Mouse (Mus musculus) E14TG2a.4 (cell line): ENCODE measurements at regions not wholly inside any gene's neighbourhood (a gene's known extent, or its start where the extent isn't known, plus 50 kb on each side); places are given as distances from the start of the nearest gene placed in this dataset.

ENCODE experiments used
- H3K27me3 ChIP-seq: 2 replicates; pipeline ENCODE4 v1.6.1; 2014; ENCODE audit warnings: low read length, control low read depth; ENCODE audit not compliant: insufficient read depth
- H3K36me3 ChIP-seq: 2 replicates; pipeline ENCODE4 v1.6.1; 2014; ENCODE audit warnings: low read length, control low read depth; ENCODE audit not compliant: insufficient read depth
- H3K4me1 ChIP-seq: replicated peaks from 2 replicates; pipeline ENCODE4 v1.6.1; 2014; ENCODE audit warnings: low read depth, low read length, control low read depth
- H3K4me3 ChIP-seq: replicated peaks from 2 replicates; pipeline ENCODE4 v1.5.1; 2014; ENCODE audit warnings: mild to moderate bottlenecking, low read length
- H3K9me3 ChIP-seq: 2 replicates; pipeline ENCODE4 v1.6.1; 2014; ENCODE audit warnings: low read length, control low read depth
- CTCF ChIP-seq: conservative IDR thresholded peaks from 2 replicates; pipeline ENCODE4 v1.5.1; 2014; ENCODE audit warnings: low read length
- NANOG ChIP-seq: IDR thresholded peaks from 2 replicates; pipeline ENCODE4 v1.6.1; 2014; ENCODE audit warnings: borderline replicate concordance, low read length, mixed read lengths
- POU5F1 ChIP-seq: IDR thresholded peaks from 2 replicates; pipeline ENCODE4 v1.6.1; 2014; ENCODE audit warnings: low read length, borderline replicate concordance

GRCm38 (mm10) chr1:57218127-57218526, 159.3 kb upstream of the 1700066M21Rik start:
- TF ChIP-seq NANOG (no peak), CTCF (no peak), POU5F1 (no peak)
- H3K4me1 ChIP-seq = no peaks in the 10 kb centered on the region
- H3K27me3 ChIP-seq = peaks cover 2% of the 10 kb centered on the region; the same call in 1 of the 2 replicates
- H3K36me3 ChIP-seq = no peaks in the 10 kb centered on the region
- H3K9me3 ChIP-seq = no peaks in the 10 kb centered on the region
- no peak overlapping the region for H3K4me3 ChIP-seq

GRCm38 (mm10) chr1:57218616-57219015, 158.8 kb upstream of the 1700066M21Rik start:
- Histone ChIP-seq H3K4me3 (no peak overlapping the region), H3K36me3 (no peaks in the 10 kb centered on the region), H3K27me3 (peaks cover 2% of the 10 kb centered on the region; the same call in 1 of the 2 replicates), H3K4me1 (no peaks in the 10 kb centered on the region), H3K9me3 (no peaks in the 10 kb centered on the region)
- TF ChIP-seq POU5F1 (no peak), CTCF (no peak), NANOG (no peak)

- TF ChIP-seq CTCF = no peak
- no peak for TF ChIP-seq NANOG
- no peak for TF ChIP-seq POU5F1
- H3K4me1 ChIP-seq = no peaks in the 10 kb centered on the region
Measured at GRCm38 (mm10) chr1:57224425-57225104, 152.9 kb upstream of the 1700066M21Rik start.

GRCm38 (mm10) chr1:57243607-57244408, 133.6 kb upstream of the 1700066M21Rik start:
- TF ChIP-seq CTCF = no peak
- no peak for TF ChIP-seq POU5F1
- no peak for TF ChIP-seq NANOG
- no peaks in the 10 kb centered on the region for H3K9me3 ChIP-seq
- H3K27me3 ChIP-seq = no peaks in the 10 kb centered on the region
- no peaks in the 10 kb centered on the region for H3K36me3 ChIP-seq
- H3K4me3 ChIP-seq = no peak overlapping the region
- H3K4me1 ChIP-seq = no peaks in the 10 kb centered on the region

More at GRCm38 (mm10) chr1:57224425-57225104, 152.9 kb upstream of the 1700066M21Rik start:
- no peak overlapping the region for H3K4me3 ChIP-seq
- no peaks in the 10 kb centered on the region for H3K9me3 ChIP-seq
- no peaks in the 10 kb centered on the region for H3K36me3 ChIP-seq
- no peaks in the 10 kb centered on the region for H3K27me3 ChIP-seq

- no peaks in the 10 kb centered on the region for H3K4me1 ChIP-seq
- no peaks in the 10 kb centered on the region for H3K36me3 ChIP-seq
- peaks cover 14% of the 10 kb centered on the region for H3K9me3 ChIP-seq
- TF ChIP-seq CTCF (no peak), POU5F1 (no peak), NANOG (no peak)
- H3K27me3 ChIP-seq = no peaks in the 10 kb centered on the region
- no peak overlapping the region for H3K4me3 ChIP-seq
Measured at GRCm38 (mm10) chr1:57259626-57260025, 117.8 kb upstream of the 1700066M21Rik start.

- Histone ChIP-seq H3K9me3 (peaks cover 14% of the 10 kb centered on the region), H3K27me3 (no peaks in the 10 kb centered on the region), H3K4me1 (peaks cover 6% of the 10 kb centered on the region; the same call in 1 of the 2 replicates), H3K36me3 (no peaks in the 10 kb centered on the region), H3K4me3 (no peak overlapping the region)
- no peak for TF ChIP-seq NANOG
- no peak for TF ChIP-seq CTCF
- no peak for TF ChIP-seq POU5F1
Measured at GRCm38 (mm10) chr1:57265012-57265760, 112.2 kb upstream of the 1700066M21Rik start.

GRCm38 (mm10) chr1:57266695-57267094, 110.7 kb upstream of the 1700066M21Rik start:
- Histone ChIP-seq H3K36me3 (no peaks in the 10 kb centered on the region), H3K4me1 (peaks cover 7% of the 10 kb centered on the region; the same call in 1 of the 2 replicates), H3K4me3 (no peak overlapping the region)

GRCm38 (mm10) chr1:57267851-57268250, 109.6 kb upstream of the 1700066M21Rik start:
- Histone ChIP-seq H3K27me3 (no peaks in the 10 kb centered on the region), H3K4me1 (peaks cover 7% of the 10 kb centered on the region; the same call in 1 of the 2 replicates), H3K36me3 (no peaks in the 10 kb centered on the region), H3K4me3 (no peak overlapping the region), H3K9me3 (peaks cover 8% of the 10 kb centered on the region)
- TF ChIP-seq CTCF (no peak), NANOG (no peak), POU5F1 (no peak)

More at GRCm38 (mm10) chr1:57266695-57267094, 110.7 kb upstream of the 1700066M21Rik start:
- Histone ChIP-seq H3K9me3 (peaks cover 14% of the 10 kb centered on the region), H3K27me3 (no peaks in the 10 kb centered on the region)
- TF ChIP-seq CTCF (no peak), POU5F1 (no peak)
